8 mouse cellular contexts compared by ENCODE assay signal in genomic region chr6:129532942-129533860, GRCm38 (mm10). TPM values are rescaled to one million over a fixed set of nuclear protein-coding genes. Genes with fewer than 3 reads are reported as not detected.
DNase-seq lines count a peak whose midpoint lies in the region; ATAC-seq lines count a peak whose summit lies in the region.

Gabarapl1 (plus strand) TSS chr6:129533160.

- H3K9ac ChIP-seq in hindbrain, embryonic 14.5 days, result peak within 1 kb of the TSS; percentile 95

- H3K4me2 ChIP-seq in hindbrain, embryonic 14.5 days (replicated peaks), result peak within 1 kb of the TSS; percentile 75

- H3K4me1 ChIP-seq in hindbrain, embryonic 14.5 days (replicated peaks; ENCODE audit: control insufficient read depth, insufficient read depth, low read length), result peaks cover 24% of the 10 kb centered on the region

- peak; percentile 49 for DNase-seq in WW6 (ENCODE audit: low read depth, low spot score)
- peak; percentile 77 to 83 for DNase-seq in cerebellum, postnatal 36 days
- DNase-seq in frontal cortex, postnatal 36 days (ENCODE audit: low spot score in 2 of 2), result peak; percentile 85 to 89
- DNase-seq in hindbrain, embryonic 14.5 days (ENCODE audit: low spot score), result peak; percentile 88
- peak; percentile 77 to 79 for DNase-seq in layer of hippocampus, postnatal 25 days (ENCODE audit: extremely low spot score in 1 of 2, low spot score in 1 of 2)
- DNase-seq in lung, postnatal 14 days, result peak; percentile 84
- peak; percentile 78 for DNase-seq in retina, embryonic 14.5 days (ENCODE audit: low spot score)
- peak; percentile 55 to 60 for DNase-seq in thymus, postnatal 36 days

- peak within 1 kb of the TSS; percentile 94 for H3K4me3 ChIP-seq in hindbrain, embryonic 14.5 days (replicated peaks; ENCODE audit: low read length)

- peak; percentile 86 for ATAC-seq in hindbrain, embryonic 14.5 days (ENCODE audit: low FRiP score)

- peaks cover 10% of the 10 kb centered on the region for H3K36me3 ChIP-seq in hindbrain, embryonic 14.5 days (replicated peaks; ENCODE audit: control insufficient read depth, insufficient read depth)

- H3K27me3 ChIP-seq in hindbrain, embryonic 14.5 days (ENCODE audit: control insufficient read depth, insufficient read depth, low read length), result no peaks in the 10 kb centered on the region

- peak within 1 kb of the TSS; percentile 94 for H3K27ac ChIP-seq in hindbrain, embryonic 14.5 days

- WGBS in hindbrain, embryonic 14.5 days, result under 1% methylated on average over 55 of the region's 55 CpGs

- no peaks in the 10 kb centered on the region for H3K9me3 ChIP-seq in hindbrain, embryonic 14.5 days (ENCODE audit: control insufficient read depth, low read length)

RNA-seq across cellular contexts. Expression of gene Gabarapl1, which starts in this region (rescaled TPM):
- 74.7 and 80.9 TPM in 2 replicates for polyA plus RNA-seq in hindbrain, embryonic 14.5 days (2014; fragmentation: Nextera tagmentation; extraction: Ambion mirVana)
- total RNA-seq in layer of hippocampus, postnatal 25 days (2021), result 100 to 1,000 TPM; 613 to 690 TPM

Comparison
In these comparisons a context has a peak if more than half of its experiments do, and no peak if none do; other contexts are left out.
1. Peak in every context shown above with its lines: DNase-seq, ATAC-seq, H3K4me3 ChIP-seq and H3K27ac ChIP-seq.